Mouse (Mus musculus) small intestine, adult 10 weeks (tissue): ENCODE data around the gene Taf6. TPM values are rescaled to one million over a fixed set of nuclear protein-coding genes. Genes with fewer than 3 reads are reported as not detected.

Experiments
- polyA plus RNA-seq: library from polyadenylated mRNA; stranded (reverse); fragments of 350-450 nt; fragmentation: Illumina TruSeq; extraction: RNeasy Lipid Tissue Mini Kit (QIAGEN cat#74804); gene quantifications from one replicate; pipeline ENCODE4 v1.2.3, GENCODE M21; 2014; ENCODE audit warnings: low replicate concordance

Gene Taf6
- 2.5 TPM for polyA plus RNA-seq

DNA sequence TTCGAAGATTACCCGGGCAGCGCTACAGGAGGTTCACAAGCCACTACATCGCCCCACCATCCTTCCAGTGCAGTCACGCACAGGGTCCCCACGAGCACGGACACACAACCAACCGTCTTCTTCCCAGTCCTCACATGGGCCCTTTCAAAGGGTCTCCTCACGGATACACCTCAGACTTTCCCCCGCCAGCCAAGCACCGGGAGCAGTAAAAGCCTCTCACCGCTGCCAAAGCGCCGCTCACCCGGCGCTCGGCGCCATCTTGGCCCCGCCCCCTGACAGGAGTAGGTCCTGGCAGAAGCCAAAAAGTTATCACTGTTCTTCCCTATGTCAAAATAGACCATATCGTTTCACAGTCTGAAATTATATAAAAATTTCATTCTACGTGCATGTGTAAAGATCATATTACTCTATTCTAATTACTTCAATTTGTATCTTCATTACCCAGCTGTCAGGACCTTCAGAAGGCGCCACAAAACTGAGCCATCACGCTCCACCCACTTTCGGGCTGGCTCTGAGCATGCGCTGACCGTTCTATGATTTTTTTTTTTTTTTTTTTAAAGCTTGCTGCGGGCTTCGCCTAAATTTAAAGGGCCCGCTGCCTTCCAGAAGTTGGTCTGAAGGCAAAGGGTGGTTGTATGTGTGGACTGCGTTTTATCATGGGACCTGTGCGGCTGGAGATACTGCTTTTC is at the start of gene Taf6, which contains the start of gene Cnpy4:
TSS of gene Taf6 (minus strand) at position 502 of the 689 bp plus-strand sequence.
TSS of gene Cnpy4 (plus strand) at position 536 of the 689 bp plus-strand sequence.

DNA sequence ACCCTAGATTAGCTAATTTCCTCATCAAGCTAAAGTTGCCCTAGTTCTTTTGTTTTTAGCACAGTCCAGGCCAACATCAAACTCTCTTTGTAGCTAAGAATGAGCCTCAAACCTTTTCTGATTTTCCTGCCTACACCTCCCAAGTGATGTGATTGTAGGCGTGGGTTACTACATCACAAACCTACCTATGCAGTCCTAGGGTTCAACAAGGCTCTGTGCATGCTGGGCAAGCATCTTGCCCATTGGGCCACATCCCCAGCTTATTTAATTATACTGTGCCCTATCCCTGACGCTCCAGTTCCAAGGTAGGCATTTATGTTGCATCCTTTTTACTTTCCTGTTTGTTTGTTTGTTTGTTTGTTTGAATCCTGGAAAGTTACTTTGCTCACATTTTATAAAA is 38.4 kb upstream of the Taf6 start, which contains the start of gene Nxpe5:
TSS of gene Nxpe5 (plus strand) at position 199 of the 400 bp plus-strand sequence.

DNA sequence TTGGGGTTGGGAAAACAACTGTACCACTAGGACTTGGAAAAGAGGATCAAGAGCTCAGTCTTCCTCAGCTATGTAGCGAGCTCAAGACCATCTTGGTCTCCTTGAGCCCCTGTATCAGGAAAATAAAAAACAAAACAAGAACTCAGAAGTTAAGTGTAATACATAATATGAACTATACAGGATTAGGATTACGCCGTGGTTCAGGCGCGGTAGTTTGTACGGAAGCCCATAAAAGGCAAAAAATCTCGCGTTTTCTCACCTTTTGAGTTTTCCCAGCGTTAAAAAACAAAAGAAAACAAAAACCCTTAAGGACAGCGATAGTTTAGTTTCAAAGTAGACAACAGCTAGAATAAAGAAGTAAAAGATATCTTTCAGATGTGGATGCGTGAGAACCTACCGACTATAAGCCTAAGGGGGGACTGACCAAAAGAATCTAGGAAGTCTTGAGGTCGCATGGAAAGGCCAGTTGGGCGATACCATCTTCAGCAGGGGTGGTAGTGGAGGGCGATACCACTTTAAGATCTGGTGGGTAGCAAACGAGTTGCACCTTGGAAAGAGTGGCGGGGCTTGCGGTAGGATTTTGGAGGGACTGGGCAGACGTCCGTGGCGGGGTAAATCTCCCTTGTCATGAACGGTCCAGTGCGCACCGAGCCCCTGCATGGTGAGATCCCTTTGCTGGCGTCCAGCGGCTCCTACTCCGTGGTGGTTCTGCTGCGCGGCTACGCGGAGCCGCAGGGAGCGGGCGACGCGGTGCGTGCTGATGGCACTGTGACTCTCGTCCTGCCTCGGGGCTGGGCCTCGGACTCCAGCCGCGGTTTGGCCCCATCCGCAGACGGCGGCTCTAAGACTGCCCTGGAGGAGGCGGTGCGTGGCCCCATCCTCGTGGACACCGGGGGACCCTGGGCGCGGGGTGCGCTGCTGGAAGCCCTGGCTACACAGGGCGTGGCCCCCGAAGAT is 6.8 kb upstream of the Taf6 start, which contains the start of gene Mblac1:
TSS of gene Mblac1 (plus strand) at position 544 of the 957 bp plus-strand sequence.

GRCm38 (mm10) chr5:138171695-138172491 is 15.4 kb downstream of the Taf6 start, which contains the start of the genes Ap4m1 and Mcm7:
Gene Ap4m1 (plus strand): TSS chr5:138172002.
Gene Mcm7 (minus strand): TSS chr5:138172422.

DNA sequence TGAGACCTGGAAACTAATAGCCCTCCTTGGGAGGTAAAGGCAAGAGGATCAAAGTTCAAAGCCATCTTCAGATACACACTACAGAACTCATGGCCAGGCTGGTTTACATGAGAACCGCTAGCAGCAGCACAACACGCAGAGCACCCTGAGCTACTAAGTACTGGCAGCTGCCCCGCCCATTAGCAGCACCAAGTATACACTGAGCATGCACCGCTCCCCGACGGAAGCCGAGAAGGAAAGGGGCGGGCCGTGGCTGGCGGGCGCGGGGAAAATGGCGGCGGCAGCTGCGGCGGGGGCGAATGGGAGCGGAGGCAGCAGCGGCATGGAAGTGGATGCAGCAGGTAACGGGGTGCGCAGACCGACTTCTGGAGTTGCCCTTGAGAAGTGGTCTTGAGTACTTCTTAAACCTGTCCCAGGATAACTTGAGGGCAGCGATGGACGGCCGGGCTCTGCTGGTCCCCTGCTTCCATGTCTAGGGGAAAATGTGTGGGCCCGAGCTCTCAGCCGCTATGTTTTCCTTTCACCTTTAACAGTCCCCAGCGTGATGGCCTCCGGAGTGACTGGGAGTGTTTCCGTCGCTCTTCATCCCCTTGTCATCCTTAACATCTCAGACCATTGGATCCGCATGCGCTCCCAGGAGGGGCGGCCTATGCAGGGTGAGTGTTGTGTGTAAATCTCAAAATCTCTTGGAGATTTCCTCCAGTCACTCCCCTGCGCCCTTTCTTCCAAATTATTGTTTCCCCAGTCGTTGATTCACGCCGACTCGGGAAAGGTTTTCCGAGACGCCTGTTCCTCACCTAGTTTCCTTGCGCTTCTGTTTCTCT is 26.2 kb downstream of the Taf6 start, which contains the start of gene Cops6:
TSS of gene Cops6 (plus strand) at position 230 of the 824 bp plus-strand sequence.

DNA sequence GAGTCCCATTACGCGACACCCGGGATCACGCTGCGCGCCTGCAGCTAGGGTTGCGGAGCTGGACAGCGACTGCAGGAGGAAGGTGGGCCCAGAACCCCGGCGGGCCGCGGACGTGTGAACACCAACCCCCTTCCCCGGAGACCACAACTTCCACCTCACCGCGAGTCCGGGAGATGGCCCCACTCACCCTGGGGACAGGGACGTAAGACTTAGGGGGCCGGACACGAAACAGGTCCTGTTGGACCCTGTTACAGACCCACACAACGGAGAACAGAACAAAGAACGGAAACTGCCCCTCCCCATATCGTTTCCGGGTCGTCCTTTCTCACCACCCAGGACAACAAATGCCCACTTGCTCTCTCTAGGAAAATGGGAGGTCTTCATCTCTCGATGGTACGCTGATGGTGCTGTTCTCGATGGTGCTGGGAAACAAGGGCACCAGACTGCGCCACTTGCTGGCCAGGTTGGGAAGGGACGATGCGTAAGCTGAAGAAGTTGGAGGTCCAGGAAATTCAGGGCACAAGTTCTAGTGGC is 31.7 kb downstream of the Taf6 start, which contains the start of gene Zfp113:
TSS of gene Zfp113 (minus strand) at position 302 of the 534 bp plus-strand sequence.

Other genes starting within 250 kb of the Taf6 start
- 0.45 TPM for gene Gjc3, start 224.4 kb downstream of the Taf6 start, polyA plus RNA-seq
- 0.37 TPM for gene Azgp1, start 205.9 kb downstream of the Taf6 start, polyA plus RNA-seq
- not detected for gene Smok3a, start 166.2 kb downstream of the Taf6 start, polyA plus RNA-seq
- gene Smok3b, start 166.0 kb downstream of the Taf6 start, polyA plus RNA-seq = not detected
- not detected for gene Smok3c, start 134.3 kb downstream of the Taf6 start, polyA plus RNA-seq
- 27.6 TPM for gene Zkscan1, start 102.4 kb downstream of the Taf6 start, polyA plus RNA-seq
- 7.8 TPM for gene Zscan21, start 70.5 kb downstream of the Taf6 start, polyA plus RNA-seq
- 8.9 TPM for gene Zfp113, start 31.7 kb downstream of the Taf6 start, polyA plus RNA-seq
- 35.3 TPM for gene Cops6, start 26.4 kb downstream of the Taf6 start, polyA plus RNA-seq
- gene Ap4m1, start 15.4 kb downstream of the Taf6 start, polyA plus RNA-seq = 4.4 TPM
- 7.4 TPM for gene Mcm7, start 15.0 kb downstream of the Taf6 start, polyA plus RNA-seq
- 6.1 TPM for gene Cnpy4, start within 50 bp of the Taf6 start, polyA plus RNA-seq
- gene Mblac1, start 6.9 kb upstream of the Taf6 start, polyA plus RNA-seq = 0.33 TPM
- gene Nxpe5, start 38.4 kb upstream of the Taf6 start, polyA plus RNA-seq = 0.30 TPM
- gene Lamtor4, start 68.0 kb upstream of the Taf6 start, polyA plus RNA-seq = 0.71 TPM
- gene BC037034, start 76.6 kb upstream of the Taf6 start, polyA plus RNA-seq = 1.8 TPM
- not detected for gene Gal3st4, start 85.4 kb upstream of the Taf6 start, polyA plus RNA-seq
- gene Gm43720, start 92.5 kb upstream of the Taf6 start, polyA plus RNA-seq = not detected
- gene Gpc2, start 92.6 kb upstream of the Taf6 start, polyA plus RNA-seq = 0.67 TPM
- gene Stag3, start 92.8 kb upstream of the Taf6 start, polyA plus RNA-seq = 0.48 TPM
- gene Pvrig, start 154.5 kb upstream of the Taf6 start, polyA plus RNA-seq = 1.3 TPM